Mouse (Mus musculus): Measurements from ENCODE around the gene Dctn5.

Dctn5 gene

DNA sequence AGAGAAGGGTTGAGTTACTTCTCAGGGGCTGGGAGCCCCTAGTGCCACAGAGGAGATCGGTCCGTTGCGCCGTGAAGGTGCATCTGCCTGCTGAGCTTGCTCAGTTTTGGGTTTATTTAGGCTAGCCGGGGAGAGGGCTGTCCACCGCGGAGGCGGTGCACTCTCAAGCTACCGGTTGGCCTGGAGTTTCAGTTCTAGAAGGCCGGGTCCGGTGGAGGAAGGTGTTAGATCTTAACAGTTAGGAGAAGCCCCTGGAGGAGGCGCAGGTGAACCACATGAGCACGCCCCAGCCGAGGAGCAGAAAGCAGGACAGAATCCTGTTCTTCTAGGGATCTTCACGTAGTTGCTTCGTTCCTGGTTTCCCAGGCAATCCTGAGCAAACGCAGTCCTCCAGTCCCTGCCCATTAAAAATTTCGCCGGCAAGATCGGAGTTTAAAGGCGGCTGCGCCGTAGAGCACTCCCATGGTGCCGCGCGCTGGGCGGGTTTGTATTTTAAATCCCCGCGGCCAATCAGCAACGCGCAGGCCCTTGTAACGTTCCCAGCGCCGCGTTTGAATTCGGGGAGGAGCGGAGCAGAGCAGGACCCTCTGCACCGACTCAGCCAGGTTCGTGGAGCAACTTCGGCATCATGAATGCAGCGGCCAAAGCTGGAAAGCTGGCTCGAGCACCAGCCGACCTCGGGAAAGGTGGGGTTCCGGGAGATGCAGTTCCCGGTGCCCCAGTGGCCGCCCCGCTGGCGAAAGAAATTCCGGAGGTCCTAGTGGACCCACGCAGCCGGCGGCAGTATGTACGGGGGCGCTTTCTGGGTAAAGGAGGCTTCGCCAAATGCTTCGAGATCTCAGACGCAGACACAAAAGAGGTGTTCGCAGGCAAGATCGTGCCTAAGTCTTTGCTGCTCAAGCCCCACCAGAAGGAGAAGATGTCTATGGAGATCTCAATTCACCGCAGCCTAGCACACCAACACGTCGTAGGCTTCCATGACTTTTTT lies 26.4 kb downstream of the Dctn5 start, which contains the start of gene Plk1:
Gene Plk1, plus strand, starts transcription at position 525 of the 988 bp plus-strand sequence.
- peak; percentile 21 for DNase-seq (ENCODE audit: extremely low read depth, low read depth, low spot score)

DNA sequence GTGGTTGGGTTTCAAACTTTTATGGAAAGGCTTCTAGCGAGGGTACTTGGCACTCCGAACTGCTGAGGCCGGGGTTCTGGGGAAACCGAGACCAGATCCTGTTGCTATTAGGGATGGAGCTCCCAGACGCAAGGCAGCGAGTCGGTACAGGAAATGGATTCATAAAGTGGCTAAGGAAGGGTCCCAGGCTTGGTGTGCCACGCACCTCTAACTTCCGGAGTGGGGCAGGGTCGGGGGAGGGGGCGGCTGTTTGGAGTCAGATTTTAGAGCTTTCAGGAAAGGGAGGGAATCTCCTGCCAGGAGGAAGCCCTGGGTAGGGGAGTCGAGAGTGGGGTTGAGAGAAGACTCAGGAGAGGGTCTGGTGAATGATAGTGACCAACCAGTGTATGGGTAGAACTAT lies 27.2 kb downstream of the Dctn5 start:
- DNase-seq (ENCODE audit: extremely low read depth, low read depth, low spot score) = no peak

DNA sequence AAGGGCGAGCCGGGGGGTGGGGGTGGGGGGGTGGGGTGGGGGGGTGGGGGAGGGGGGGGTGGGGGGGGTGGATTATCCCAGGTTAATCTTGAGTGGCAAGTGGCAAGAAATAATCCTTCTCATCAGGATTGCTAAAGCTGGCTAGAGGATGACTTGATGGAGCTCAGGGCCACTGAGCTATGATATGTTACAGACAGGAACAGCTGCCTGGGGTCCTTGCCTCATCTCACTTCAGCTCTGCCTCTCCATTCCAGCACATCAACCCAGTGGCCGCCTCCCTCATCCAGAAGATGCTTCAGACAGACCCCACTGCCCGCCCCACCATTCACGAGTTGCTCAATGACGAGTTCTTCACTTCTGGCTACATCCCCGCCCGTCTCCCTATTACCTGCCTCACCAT lies 30.9 kb downstream of the Dctn5 start:
- DNase-seq (ENCODE audit: extremely low read depth, low read depth, low spot score) = no peak

DNA sequence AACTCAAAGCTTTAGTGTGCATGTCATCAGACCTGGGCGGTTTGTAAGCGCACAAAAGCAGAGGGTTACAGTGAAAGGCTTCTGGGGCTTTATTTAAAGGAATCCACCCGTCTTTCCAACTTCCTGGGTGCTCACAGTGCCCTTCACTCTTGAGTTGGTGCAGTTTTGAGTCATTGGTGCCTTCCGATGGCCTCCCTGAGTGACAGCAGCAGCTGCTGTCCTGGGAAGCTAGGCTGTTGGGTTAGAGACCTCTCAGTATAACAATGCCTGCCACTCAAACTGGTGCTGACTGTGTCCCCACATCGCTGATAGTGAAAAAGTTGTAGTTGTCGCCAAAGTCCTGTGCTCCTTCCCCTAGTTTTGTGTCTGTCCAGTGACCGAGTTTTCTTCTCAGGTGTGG lies 34.4 kb downstream of the Dctn5 start:
- no peak for DNase-seq (ENCODE audit: extremely low read depth, low read depth, low spot score)

DNA sequence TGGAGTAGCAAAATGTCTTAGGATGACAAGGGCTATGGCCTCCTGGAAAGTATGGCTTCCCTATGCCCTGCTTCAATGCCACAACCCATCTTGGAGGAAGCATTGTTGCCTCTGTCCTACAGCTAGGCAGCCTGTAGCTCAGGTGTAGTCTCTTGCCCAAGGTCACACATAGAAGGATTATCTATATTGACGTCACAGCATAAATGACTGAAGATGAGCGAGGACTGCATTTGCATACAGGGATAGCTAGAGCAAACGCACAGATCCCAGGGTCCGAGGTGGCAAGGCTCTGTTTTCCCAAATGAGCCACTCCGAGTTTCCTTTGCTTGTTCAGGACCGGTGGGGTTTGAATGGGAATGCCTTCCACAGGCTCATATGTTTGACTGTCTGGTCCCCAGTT lies 37.9 kb downstream of the Dctn5 start:
- no peak for DNase-seq (ENCODE audit: extremely low read depth, low read depth, low spot score)

DNA sequence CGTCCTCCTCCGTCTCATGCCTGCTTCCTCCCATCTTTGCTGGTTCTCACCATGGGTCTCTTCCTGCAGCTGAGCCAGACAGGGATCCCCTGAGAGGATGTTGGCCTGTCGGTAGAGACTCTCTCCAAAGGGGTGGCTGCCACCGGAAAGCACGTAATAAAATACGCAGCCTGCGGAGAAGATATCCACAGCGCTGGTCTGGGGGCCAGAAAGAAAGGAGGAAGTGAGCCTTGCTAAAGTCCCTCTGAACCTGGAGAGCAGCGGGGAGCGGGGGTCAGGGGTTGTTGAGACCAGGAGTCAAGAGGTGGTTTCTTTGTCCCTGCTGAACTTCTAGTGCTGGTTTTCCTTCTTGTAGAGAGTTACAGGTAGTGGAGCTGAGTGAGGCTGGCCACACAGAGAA lies 38.8 kb downstream of the Dctn5 start:
- no peak for DNase-seq (ENCODE audit: extremely low read depth, low read depth, low spot score)

DNA sequence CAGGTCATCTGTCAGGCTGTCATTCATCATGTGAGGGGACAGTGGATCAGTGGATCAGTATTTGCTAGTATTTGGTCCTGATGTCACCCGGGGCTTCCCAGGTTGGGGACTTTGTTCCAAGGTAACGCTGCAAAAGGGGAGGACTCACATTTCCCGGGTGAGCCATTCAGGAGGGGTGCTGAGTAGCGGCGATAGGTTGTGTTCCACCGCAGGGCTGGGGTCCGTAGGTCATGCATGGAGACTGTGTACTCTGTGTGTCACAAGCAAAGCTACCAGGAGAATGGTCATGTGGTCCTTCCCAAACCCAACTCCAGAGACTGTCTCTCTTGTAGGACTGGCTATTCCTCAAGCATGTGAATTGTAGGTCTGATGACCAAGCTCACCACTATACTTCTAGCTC lies 47.9 kb downstream of the Dctn5 start:
- DNase-seq (ENCODE audit: extremely low read depth, low read depth, low spot score) = no peak

DNA sequence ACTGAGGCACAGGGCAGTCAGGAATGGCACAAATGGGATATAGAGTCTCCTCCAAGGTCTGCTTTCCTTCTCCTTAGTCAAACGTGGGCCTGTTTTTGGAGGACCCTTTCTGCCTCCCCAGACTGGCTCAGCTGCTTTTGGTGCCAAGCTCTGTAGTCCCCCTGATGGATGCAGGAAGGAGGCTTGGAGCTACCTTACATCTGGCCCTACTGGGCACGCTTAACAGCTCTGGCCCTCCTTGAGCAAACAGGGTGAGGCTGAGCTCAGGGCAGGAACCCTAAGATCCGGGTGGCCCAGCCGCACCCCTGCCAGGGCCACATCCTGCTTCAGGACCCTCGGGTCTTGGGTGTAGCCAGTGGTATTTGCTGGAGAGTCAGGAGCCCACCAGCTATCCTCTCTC lies 51.7 kb downstream of the Dctn5 start:
- DNase-seq (ENCODE audit: extremely low read depth, low read depth, low spot score) = no peak

DNA sequence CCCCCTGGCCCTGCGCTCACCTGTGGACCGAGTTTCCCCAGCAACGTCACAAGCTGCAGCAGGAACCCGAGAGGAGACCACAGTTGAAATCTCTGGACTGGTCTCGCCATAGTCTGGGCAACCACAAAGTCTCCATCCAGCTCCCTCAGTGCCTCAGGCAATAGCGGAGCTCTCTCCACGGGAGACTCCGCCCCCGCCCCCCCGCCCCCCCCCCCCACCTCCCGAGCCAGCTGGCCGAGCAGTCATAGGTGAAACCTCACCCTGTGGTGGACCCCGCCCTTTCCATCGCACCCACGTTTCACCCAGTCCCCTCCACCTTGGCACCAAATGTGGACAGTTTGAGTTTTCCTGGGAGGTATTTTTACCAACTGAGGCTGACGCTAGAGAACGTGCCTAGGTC lies 53.2 kb downstream of the Dctn5 start, which contains the start of gene Ern2:
Gene Ern2, minus strand, starts transcription at position 165 of the 400 bp plus-strand sequence.
- no peak for DNase-seq (ENCODE audit: extremely low read depth, low read depth, low spot score)

DNA sequence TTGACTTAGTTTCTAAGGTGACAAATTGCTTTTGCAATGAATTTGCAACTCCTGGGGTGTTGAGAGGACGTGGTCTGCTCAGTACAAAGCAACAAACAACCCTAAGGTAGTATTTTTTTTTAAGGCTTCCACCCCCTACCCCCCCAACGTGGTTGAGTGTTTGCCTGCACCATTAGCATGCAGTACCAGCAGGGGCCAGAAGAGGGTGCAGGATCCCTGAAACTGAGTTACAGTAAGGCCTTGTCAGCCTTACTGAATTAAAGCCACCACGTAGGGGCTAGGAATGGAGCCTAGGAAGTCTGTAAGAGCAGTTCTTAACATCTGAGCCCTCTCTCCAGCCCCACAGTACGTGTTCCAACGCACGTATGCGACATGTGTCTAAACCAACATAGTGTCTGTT lies 56.6 kb downstream of the Dctn5 start:
- DNase-seq (ENCODE audit: extremely low read depth, low read depth, low spot score) = no peak

DNA sequence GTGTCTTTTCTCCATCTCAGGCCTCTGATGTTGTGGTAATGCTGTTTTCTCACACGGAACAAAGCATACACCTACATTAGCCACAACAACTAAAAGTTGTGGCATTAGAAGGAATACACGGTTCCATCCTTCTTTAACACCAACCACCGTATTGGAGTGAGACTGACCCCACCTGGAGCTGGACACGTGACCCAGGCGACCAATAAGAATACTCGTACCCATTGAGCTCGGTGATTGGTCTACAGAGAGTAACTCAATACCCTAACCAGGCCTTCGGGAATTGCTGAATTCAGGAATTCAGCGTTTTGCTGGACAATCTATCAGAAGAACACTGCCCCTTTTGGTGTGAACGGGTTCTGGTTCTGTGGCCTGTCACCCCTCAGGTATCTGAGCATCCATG lies 58.3 kb downstream of the Dctn5 start:
- no peak for DNase-seq (ENCODE audit: extremely low read depth, low read depth, low spot score)

DNA sequence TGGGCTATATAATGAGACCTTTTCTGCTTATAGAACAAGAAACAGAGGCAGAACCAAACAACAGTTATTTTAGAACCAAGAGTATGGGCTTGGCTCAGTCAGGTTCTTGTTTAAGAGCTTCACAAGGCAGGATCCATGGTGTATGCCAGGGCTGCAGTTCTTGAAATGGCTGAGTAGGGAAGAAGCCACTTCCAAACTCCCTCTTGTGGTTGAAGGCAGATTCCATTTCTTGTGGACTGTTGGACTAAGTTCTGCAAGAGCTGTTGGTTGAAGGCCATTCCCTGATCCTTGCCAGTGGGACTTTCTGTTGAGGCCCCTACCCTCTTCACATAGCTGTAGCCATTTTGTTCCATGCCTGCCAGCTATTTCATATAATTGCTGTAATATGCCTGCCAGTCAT lies 61.1 kb downstream of the Dctn5 start:
- no peak for DNase-seq (ENCODE audit: extremely low read depth, low read depth, low spot score)

DNA sequence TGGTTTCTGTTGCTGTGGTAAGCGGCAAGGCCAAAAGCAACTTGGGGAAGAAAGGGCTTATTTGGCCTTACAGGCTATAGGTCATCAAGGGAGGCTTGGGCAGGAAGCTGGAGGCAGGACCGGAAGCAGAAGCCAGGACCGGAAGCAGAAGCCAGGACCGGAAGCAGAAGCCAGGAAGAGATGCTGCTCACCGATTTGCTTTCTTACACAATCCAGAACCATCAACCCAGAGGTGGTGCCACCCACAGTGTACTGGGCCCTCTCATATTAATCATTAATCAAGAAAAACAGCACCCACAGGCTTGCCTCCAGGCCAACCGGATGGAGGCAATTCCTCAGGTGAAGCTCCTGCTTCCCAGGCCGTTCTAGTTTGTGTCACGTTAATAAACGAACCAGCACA lies 63.9 kb downstream of the Dctn5 start:
- no peak for DNase-seq (ENCODE audit: extremely low read depth, low read depth, low spot score)

DNA sequence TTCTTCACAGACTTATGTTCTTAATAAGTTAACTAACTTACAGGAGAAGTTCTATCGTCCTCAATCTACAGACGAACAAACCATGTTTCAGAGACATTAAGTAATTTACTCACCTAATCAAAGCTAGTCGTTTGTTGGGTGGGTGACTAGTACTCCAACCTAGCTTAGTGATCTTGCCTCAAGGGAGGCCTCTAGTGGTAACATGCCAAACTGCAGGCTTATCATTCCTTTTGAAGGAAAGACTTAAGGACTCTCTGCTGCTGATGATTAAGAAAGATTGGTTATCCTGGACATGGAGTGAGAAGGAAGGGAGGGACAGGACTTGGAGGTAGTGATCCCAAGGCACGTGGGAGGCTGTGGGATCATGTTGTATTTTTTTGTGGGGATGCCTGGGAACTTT lies 64.5 kb downstream of the Dctn5 start:
- no peak for DNase-seq (ENCODE audit: extremely low read depth, low read depth, low spot score)
